Mouse (Mus musculus): ENCODE data around the gene Cdc37. TPM values are rescaled to one million over a fixed set of nuclear protein-coding genes. Genes with fewer than 3 reads are reported as not detected.

Cdc37 gene
- polyA plus RNA-seq, 1 experiment from 2014 or later, result 223 TPM

DNA sequence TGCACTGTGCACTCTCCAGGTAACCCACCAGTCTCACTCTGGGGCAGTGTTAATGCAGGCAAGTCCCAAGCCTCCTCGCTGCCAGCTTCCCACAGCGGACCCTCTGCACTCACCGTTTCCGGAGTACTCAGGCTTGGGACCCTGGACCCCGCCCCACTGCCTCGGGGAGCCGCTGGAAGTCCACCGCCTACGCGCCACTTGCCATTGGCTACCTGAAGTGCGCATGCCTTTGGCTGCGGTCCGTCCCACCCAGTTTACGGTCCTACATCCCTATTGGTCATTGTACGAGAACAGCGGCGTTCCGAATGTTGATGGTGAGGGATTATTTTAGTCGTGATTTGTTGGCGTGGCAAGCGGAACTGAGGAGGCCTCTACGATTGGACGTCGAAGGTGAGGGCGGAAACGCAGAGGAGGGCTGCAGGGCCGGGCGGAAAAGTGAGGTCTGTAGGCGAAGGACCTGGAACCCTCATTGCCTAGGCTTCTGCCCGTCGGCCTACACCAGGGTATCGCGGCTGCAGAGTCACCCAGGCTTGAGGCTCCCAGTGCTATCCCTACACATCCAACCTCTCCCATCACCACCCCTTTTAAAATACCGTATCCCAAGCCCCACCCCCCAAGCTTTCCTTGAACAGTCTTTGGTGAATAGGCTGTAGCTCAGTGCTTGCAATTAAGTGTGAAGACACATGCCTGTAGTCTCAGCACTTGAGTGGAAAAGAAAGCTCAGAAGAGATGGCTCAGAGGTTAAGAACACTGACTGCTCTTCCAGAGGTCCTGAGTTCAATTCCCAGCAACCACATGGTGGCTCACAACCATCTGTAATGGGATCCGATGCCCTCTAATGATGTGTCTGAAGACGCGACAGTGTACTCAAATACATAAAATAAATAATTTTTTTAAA, 18.5 kb downstream of the Cdc37 start, which contains the start of gene Tyk2:
TSS of gene Tyk2 (minus strand) at position 185 of the 898 bp plus-strand sequence.
- Histone ChIP-seq H3K4me2 (peak within 1 kb of the TSS; percentile 66), H3K27ac (peak within 1 kb of the TSS; percentile 74), H3K4me1 (replicated peaks) (peaks cover 7% of the 10 kb centered on the region), H3K9ac (peak within 1 kb of the TSS; percentile 72), H3K27me3 (no peaks in the 10 kb centered on the region), H3K36me3 (peaks cover 21% of the 10 kb centered on the region), H3K9me3 (no peaks in the 10 kb centered on the region), H3K4me3 (peak within 1 kb of the TSS; percentile 62)
- WGBS, result 7% methylated on average over 37 of the region's 37 CpGs
- ATAC-seq (ENCODE audit: low FRiP score), result peak; percentile 98

DNA sequence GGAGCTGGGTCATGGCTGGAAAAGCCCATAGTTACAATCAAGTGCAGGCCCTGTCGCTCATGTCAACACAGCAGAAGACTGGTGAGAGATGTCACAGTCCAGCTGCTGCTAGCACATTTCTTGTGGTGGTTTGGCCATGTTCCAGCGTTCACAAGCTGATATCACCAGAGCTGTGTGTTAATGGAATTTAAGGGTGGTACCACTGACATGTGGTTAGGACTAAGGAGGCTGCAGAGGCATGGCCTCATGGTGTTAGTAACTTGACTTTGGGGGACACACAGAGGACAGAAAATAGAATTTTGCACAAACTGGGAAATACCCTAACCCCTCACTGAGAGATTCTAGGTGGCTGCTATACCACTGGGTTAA, 23.5 kb downstream of the Cdc37 start:
- no peak for ATAC-seq (ENCODE audit: low FRiP score)
- 83% methylated on average over 2 of the region's 2 CpGs for WGBS
- Histone ChIP-seq H3K27me3 (no peaks in the 10 kb centered on the region), H3K9me3 (no peaks in the 10 kb centered on the region), H3K36me3 (peaks cover 71% of the 10 kb centered on the region), H3K4me2 (no peak overlapping the region), H3K4me3 (no peak overlapping the region), H3K4me1 (replicated peaks) (peaks cover 7% of the 10 kb centered on the region), H3K27ac (no peak overlapping the region), H3K9ac (no peak overlapping the region)

DNA sequence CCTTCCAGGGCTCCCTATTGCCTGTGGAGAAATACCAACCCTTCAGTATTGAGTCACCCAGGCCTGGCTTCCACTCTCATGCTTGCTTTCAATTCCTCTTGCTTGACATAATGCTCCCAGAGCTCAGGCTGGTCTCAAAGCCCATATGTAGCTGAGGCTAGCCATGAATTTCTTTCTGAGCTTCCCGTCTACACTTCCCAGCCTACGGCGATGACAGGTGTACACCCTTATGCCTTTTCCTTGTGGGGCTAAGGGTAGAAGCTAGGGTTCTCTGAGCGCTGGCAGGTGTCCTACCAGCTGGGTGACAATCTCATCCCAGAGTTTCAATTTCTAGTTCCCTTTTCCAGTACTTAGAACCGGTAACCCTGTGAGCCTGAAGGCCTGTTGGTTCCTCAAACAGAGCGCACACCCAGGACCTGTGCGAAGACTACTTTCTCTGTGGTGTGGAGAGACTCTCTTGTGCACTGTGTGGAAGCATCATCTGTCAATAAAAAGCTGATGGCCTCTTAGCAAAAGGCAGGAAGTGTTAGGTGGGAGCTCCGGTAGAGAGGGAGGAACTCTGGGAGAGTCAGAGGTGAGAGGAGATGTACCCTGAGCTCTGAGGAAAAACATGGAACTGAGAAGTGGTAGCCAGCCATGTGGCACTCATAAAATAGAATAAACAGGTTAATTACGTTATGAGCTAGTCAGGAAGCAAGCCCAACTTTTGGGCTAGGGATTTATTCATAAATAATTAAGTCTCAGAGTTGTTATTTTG, 24.1 kb downstream of the Cdc37 start:
- Histone ChIP-seq H3K4me3 (no peak overlapping the region), H3K4me1 (replicated peaks) (peaks cover 7% of the 10 kb centered on the region), H3K27me3 (no peaks in the 10 kb centered on the region), H3K36me3 (peaks cover 77% of the 10 kb centered on the region), H3K27ac (no peak overlapping the region), H3K9ac (no peak overlapping the region), H3K9me3 (no peaks in the 10 kb centered on the region), H3K4me2 (no peak overlapping the region)
- no peak for ATAC-seq (ENCODE audit: low FRiP score)
- 92% methylated on average over 9 of the region's 9 CpGs for WGBS

DNA sequence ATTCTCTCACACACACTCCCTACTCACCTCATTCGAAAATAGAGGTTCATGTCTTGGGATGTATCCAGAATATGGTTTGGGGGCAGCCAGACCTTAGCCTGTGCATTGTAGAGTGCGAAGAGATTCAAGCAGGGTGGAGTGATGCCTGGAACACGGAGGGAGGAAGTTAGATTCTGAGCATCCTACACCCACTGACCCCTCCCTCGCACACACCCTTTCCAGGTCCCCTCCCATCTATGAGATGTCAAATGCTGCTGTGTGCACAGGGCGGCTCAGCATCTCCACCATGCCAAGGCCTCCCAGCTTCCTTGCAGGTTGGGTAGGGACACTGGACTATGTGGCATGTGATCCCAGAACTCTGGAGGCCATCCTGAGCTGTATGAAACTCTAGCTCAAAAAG, 24.9 kb downstream of the Cdc37 start:
- no peaks in the 10 kb centered on the region for H3K4me1 ChIP-seq (replicated peaks)
- 84% methylated on average over 5 of the region's 5 CpGs for WGBS
- no peaks in the 10 kb centered on the region for H3K9me3 ChIP-seq
- no peak overlapping the region for H3K27ac ChIP-seq
- ATAC-seq (ENCODE audit: low FRiP score), result no peak
- peaks cover 85% of the 10 kb centered on the region for H3K36me3 ChIP-seq
- no peaks in the 10 kb centered on the region for H3K27me3 ChIP-seq
- H3K4me2 ChIP-seq, result no peak overlapping the region
- no peak overlapping the region for H3K4me3 ChIP-seq
- no peak overlapping the region for H3K9ac ChIP-seq

DNA sequence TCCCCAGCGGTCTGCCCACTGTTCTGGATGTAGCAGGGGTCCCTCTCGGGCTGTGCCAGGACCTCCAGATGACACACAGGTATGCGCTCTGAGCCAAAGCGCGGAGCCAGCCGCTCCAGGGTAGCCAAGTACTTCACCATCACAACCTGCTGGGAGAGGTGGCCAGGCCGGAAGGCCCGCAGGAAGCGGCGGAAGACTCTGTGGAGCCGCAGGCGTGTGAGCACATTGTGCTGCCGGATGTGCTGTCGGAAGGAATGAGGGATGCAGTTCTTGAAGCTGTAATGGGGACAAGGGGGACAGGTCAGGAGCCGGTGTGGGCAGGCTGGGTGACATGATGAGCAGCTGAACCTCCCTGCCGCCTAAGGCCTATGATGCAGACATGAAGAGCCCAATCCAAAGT, 28.3 kb downstream of the Cdc37 start:
- Histone ChIP-seq H3K9ac (no peak overlapping the region), H3K27me3 (no peaks in the 10 kb centered on the region), H3K4me3 (no peak overlapping the region), H3K4me2 (no peak overlapping the region), H3K27ac (no peak overlapping the region), H3K4me1 (replicated peaks) (no peaks in the 10 kb centered on the region), H3K36me3 (peaks cover 70% of the 10 kb centered on the region), H3K9me3 (no peaks in the 10 kb centered on the region)
- no peak for ATAC-seq (ENCODE audit: low FRiP score)
- 92% methylated on average over 16 of the region's 16 CpGs for WGBS

DNA sequence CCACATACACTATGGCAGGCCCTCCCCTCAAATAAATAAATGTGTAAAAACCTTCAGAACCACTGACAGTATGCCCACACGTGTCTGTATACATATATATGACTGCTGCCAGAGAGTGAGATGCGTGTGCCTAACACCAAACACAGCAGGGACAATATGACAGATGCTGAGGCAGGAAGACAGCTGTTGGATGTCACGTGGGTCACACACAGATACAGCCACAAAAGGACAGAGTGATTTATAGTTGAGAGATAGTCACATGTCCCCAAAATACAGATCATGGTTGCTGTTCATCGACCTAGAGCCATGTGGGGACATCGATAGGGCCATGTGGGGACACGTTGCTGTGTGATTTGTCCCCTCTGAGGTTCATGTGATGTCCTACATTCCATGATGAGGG, 32.7 kb downstream of the Cdc37 start:
- Histone ChIP-seq H3K36me3 (peaks cover 49% of the 10 kb centered on the region), H3K27ac (no peak overlapping the region), H3K4me1 (replicated peaks) (no peaks in the 10 kb centered on the region), H3K9ac (no peak overlapping the region), H3K27me3 (no peaks in the 10 kb centered on the region), H3K4me2 (no peak overlapping the region), H3K4me3 (no peak overlapping the region), H3K9me3 (no peaks in the 10 kb centered on the region)
- ATAC-seq (ENCODE audit: low FRiP score), result no peak
- WGBS, result 81% methylated on average over 6 of the region's 6 CpGs

DNA sequence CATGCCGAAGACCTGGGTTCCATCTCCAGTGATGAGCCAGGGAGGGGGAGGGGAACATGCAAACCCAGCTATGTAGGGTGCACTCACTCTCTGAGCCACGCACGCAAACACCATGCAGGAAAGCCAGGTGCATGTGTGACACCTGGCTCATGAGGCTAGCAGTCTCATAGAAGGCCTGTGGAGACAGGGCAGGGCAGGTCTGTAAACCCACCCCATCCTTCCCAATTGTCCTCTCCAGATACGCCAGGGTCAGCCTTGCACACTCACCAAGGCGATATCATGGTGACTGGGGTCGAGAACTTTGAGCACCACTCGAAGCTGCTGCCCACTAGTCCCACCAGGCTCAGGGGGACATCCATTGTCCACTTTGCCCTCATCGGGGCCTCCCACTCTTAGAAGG, 34.7 kb downstream of the Cdc37 start:
- WGBS, result 93% methylated on average over 8 of the region's 8 CpGs
- no peak overlapping the region for H3K9ac ChIP-seq
- H3K4me3 ChIP-seq, result no peak overlapping the region
- no peak for ATAC-seq (ENCODE audit: low FRiP score)
- no peak overlapping the region for H3K4me2 ChIP-seq
- no peak overlapping the region for H3K27ac ChIP-seq
- H3K9me3 ChIP-seq, result no peaks in the 10 kb centered on the region
- no peaks in the 10 kb centered on the region for H3K4me1 ChIP-seq (replicated peaks)
- peaks cover 32% of the 10 kb centered on the region for H3K36me3 ChIP-seq
- H3K27me3 ChIP-seq, result no peaks in the 10 kb centered on the region

DNA sequence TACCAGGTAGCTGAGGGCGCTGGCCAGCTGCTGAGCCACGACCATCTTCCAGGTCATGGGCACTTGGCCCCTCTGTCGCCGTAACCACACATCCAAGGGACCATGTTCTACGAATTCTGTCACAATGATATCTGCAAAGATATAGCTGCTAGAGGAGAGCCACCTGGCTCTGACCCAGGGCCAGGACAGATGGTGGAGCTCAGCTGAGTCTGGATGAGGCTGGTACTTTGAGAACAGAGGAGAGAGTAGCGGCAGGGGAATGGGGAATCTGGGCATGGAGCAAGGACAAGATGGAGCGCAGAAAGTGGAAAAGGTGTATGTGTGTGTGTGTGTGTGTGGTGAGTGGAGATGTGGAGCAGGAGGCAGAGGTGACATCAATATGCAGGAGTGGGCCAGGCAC, 35.6 kb downstream of the Cdc37 start:
- Histone ChIP-seq H3K36me3 (peaks cover 32% of the 10 kb centered on the region), H3K9me3 (no peaks in the 10 kb centered on the region), H3K27ac (no peak overlapping the region), H3K4me2 (no peak overlapping the region), H3K4me1 (replicated peaks) (no peaks in the 10 kb centered on the region), H3K9ac (no peak overlapping the region), H3K27me3 (no peaks in the 10 kb centered on the region), H3K4me3 (no peak overlapping the region)
- no peak for ATAC-seq (ENCODE audit: low FRiP score)
- WGBS, result 93% methylated on average over 7 of the region's 7 CpGs

DNA sequence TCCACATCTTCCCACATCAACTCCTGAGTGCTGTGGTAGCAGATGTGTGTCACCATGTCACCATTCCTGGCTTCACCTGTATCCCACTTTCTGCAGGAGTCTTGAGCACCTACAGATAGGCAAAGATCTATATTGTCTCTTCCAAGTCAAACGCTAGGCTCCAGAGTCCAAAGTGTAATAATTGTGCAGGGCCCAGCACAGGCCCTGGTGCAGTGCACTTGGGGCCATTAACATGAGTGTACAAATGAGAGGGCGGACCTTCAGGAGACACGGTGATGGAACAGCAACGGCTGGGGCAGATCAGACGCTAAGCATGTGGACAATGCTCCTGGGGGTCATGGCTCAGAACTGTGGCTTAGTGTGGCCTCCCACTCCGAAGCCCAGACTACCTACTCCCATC, 36.0 kb downstream of the Cdc37 start:
- no peak for ATAC-seq (ENCODE audit: low FRiP score)
- H3K27me3 ChIP-seq, result no peaks in the 10 kb centered on the region
- WGBS, result 93% methylated on average over 6 of the region's 6 CpGs
- H3K4me3 ChIP-seq, result no peak overlapping the region
- H3K36me3 ChIP-seq, result peaks cover 37% of the 10 kb centered on the region
- H3K9me3 ChIP-seq, result no peaks in the 10 kb centered on the region
- H3K4me2 ChIP-seq, result no peak overlapping the region
- H3K4me1 ChIP-seq (replicated peaks), result no peaks in the 10 kb centered on the region
- H3K9ac ChIP-seq, result no peak overlapping the region
- H3K27ac ChIP-seq, result no peak overlapping the region

DNA sequence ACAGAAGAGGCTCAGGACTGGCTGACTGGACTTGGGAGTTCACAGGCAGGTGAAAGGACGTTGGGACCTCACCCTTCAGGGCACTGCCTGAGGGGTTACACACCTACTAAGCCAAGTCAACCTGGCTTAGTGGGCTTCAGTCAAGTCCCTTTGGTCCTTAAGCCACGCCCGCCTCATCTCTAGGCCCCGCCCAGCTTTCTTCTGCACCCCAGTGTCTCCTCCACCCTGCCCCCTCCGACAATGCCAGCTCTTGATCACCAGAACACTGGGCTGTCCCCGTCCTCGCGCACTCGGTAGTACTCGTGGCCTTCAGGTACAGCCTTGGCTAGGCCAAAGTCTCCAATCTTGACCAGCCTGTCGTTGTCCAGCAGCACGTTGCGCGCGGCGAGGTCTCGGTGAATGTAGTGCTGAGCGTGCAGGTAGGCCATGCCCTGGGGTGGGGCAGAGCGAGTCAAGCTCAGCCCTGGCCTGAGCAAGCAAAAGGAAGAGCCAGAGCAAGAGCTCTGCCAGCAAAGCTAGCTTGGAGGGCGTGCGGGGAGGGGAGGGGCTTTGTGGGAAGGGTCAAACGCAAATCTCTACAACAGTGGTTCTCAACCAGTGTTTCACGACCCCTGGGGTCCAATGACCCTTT, 42.1 kb downstream of the Cdc37 start:
- ATAC-seq (ENCODE audit: low FRiP score), result no peak

DNA sequence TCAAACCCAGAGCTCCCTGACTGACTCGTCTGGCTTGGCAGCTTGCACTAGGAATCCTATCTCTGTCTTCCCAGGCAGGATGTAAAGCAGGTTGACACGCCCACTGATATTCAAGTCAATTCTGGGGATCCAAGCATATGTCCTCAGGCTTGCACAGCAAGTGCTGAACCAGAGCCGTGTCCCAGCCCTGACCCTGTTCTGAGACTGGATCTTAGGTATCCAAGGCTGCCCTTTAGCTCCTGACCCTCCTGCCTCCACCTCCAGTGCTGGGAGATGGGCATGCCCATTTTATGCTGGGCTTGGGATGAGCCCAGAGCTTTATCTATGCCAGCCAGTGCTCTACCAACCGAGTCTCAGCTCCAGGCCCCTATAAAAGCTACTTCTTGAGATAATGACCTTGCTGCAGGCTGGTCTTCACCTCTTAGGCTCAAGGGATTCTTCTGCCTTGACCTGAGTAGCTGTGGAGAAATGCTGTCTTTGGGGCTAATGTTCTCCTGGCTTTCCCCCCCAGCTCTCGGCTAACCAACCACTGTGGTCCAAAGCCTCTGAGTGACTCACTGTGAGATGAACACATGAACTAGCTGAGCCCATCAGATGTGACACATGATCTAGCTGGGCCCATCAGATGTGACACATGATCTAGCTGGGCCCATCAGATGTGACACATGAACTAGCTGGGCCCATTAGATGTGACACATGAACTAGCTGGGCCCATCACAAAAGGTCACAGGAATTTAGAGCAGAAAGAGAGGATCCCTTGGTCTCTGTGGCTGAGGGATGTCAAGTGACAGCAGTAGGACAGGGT, 43.8 kb downstream of the Cdc37 start:
- WGBS, result 91% methylated on average over 5 of the region's 5 CpGs

More for the DNA sequence above, 42.1 kb downstream of the Cdc37 start:
- H3K4me3 ChIP-seq, result no peak overlapping the region
- no peaks in the 10 kb centered on the region for H3K9me3 ChIP-seq
- no peaks in the 10 kb centered on the region for H3K27me3 ChIP-seq
- WGBS, result 49% methylated on average over 23 of the region's 23 CpGs
- no peak overlapping the region for H3K9ac ChIP-seq
- peaks cover 46% of the 10 kb centered on the region for H3K36me3 ChIP-seq
- no peaks in the 10 kb centered on the region for H3K4me1 ChIP-seq (replicated peaks)
- H3K4me2 ChIP-seq, result no peak overlapping the region
- H3K27ac ChIP-seq, result no peak overlapping the region

DNA sequence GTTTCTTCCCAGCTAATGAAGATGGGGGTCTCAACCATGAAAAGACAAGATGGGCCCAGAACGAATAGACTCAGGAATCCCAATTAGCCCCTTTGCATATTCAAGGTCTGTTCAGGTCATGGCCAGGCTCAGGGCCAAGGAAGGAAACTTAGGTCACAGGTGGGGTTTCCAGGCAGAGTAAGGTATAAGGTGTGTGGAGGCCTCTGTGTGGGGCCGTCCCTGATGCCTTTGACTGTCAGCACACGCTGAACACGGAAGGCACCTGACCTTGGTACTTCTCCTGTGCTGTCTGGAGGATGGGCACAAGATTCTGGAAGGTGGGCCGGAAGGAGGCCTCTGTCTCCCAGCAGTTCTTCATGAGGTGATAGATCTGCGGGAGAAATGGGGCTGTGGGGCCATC, 45.0 kb downstream of the Cdc37 start:
- 87% methylated on average over 6 of the region's 6 CpGs for WGBS
- Histone ChIP-seq H3K9ac (peak overlapping the region; percentile 49; the same call in 1 of the 2 replicates), H3K36me3 (peaks cover 48% of the 10 kb centered on the region), H3K27me3 (no peaks in the 10 kb centered on the region), H3K4me1 (replicated peaks) (peaks cover 8% of the 10 kb centered on the region; the same call in 1 of the 2 replicates), H3K4me2 (no peak overlapping the region), H3K27ac (no peak overlapping the region), H3K9me3 (no peaks in the 10 kb centered on the region), H3K4me3 (no peak overlapping the region)
- no peak for ATAC-seq (ENCODE audit: low FRiP score)

More for the DNA sequence above, 43.8 kb downstream of the Cdc37 start:
- Histone ChIP-seq H3K4me3 (no peak overlapping the region), H3K36me3 (peaks cover 53% of the 10 kb centered on the region), H3K27ac (no peak overlapping the region), H3K4me2 (no peak overlapping the region), H3K27me3 (no peaks in the 10 kb centered on the region), H3K9ac (no peak overlapping the region), H3K9me3 (no peaks in the 10 kb centered on the region), H3K4me1 (replicated peaks) (no peaks in the 10 kb centered on the region)
- no peak for ATAC-seq (ENCODE audit: low FRiP score)
